Mouse (Mus musculus) thymus, adult 2 months (tissue): ENCODE results near the gene Steap1.

Experiments
- CTCF ChIP-seq: fragments of 200-500 bp; IDR thresholded peaks from 2 replicates; pipeline ENCODE4 v1.5.1; 2012; ENCODE audit warnings: mild to moderate bottlenecking, control low read depth, low read length, moderate library complexity, borderline replicate concordance; ENCODE audit not compliant: control insufficient read depth, poor library complexity, insufficient read depth; ENCODE audit errors: extremely low read depth
- POLR2A ChIP-seq: fragments of 200-500 bp; IDR thresholded peaks from 2 replicates; pipeline ENCODE4 v1.6.1; 2012; ENCODE audit warnings: mild to moderate bottlenecking, low read length, control low read depth, moderate library complexity; ENCODE audit not compliant: control insufficient read depth, poor library complexity, insufficient read depth; ENCODE audit errors: extremely low read depth

- TF ChIP-seq POLR2A (no peak), CTCF (no peak)
Observed at GRCm38 (mm10) chr5:5756392-5757019, 7.4 kb upstream of the Steap1 start.
